Mouse (Mus musculus) heart, postnatal 25 days (tissue): Measurements from ENCODE around the gene Zfp422. TPM values are rescaled to one million over a fixed set of nuclear protein-coding genes. Genes with fewer than 3 reads are reported as not detected.
"Not testable (repeated sequence)": the region's sequence is repeated elsewhere in the genome, so short reads cannot be mapped to it uniquely, and the experiment has no call there.

Experiments
- DNase-seq: peaks from one replicate; pipeline ENCODE4 v3.0.0; 2022; ENCODE audit warnings: low spot score
- intact Hi-C: fragments of 180-260 bp; cut with DNase I; formaldehyde crosslinking; loops from one replicate; pipeline ENCODE4 v1.15.1; 2025
- microRNA-seq: library from miRNA; unstranded; fragments of <30 nt; microRNA quantifications from one replicate; pipeline ENCODE4 v1.2.0, GENCODE M21; 2022
- total RNA-seq, 2 experiments: library from RNA; stranded (reverse); gene quantifications; 2 replicates each; pipeline ENCODE4 v1.2.3; 2021

The Zfp422 gene
- total RNA-seq, 2 experiments from 2014 or later, result 19.0 to 20.8 TPM

- intact Hi-C loops, result no loop called here
- DNase-seq, result no peak
Measured at GRCm38 (mm10) chr6:116621318-116622023, 7.3 kb downstream of the Zfp422 start.

- intact Hi-C loops, result loop anchor here (5.0 kb wide), 2 partner anchors 34 to 79 kb away; partner anchors contain the start of gene Depp1
- no peak for DNase-seq
Measured at GRCm38 (mm10) chr6:116618073-116618472, 10.7 kb downstream of the Zfp422 start.

- no peak for DNase-seq
- intact Hi-C loops, result loop anchor here (5.0 kb wide), 2 partner anchors 37 to 82 kb away; partner anchors contain the start of gene Depp1
Measured at GRCm38 (mm10) chr6:116615719-116616118, 13.1 kb downstream of the Zfp422 start.

GRCm38 (mm10) chr6:116607230-116607629 is 21.6 kb downstream of the Zfp422 start:
- intact Hi-C loops, result no loop called here
- no peak for DNase-seq

GRCm38 (mm10) chr6:116600969-116601368 is 27.8 kb downstream of the Zfp422 start:
- intact Hi-C loops, DNase-seq: not testable (repeated sequence)

- intact Hi-C loops, result no loop called here
- DNase-seq, result no peak
Measured at GRCm38 (mm10) chr6:116584095-116584494, 44.7 kb downstream of the Zfp422 start, which contains the start of gene Olfr215. TSS of gene Olfr215 (minus strand) at chr6:116584195.

Small RNAs within 50 kb of the gene (microRNA-seq; reads per million reads assigned to microRNA genes)
- not detected for gene Mir7043

Other genes starting within 250 kb of the Zfp422 start
- 10 to 100 TPM in 1 of 2 experiments, 1 to 10 TPM in 1; 8.7 to 10.3 TPM for gene Alox5, start 167.8 kb downstream of the Zfp422 start, total RNA-seq
- not detected for gene Olfr211, start 139.9 kb downstream of the Zfp422 start, total RNA-seq
- not detected for gene Olfr212, start 122.5 kb downstream of the Zfp422 start, total RNA-seq
- gene Olfr213, start 90.5 kb downstream of the Zfp422 start, total RNA-seq, result not detected
- 1 to 10 TPM; 1.4 to 1.7 TPM for gene Gm5580, start 77.9 kb downstream of the Zfp422 start, total RNA-seq
- gene Olfr214, start 74.8 kb downstream of the Zfp422 start, total RNA-seq, result not detected
- gene Olfr215, start 44.8 kb downstream of the Zfp422 start, total RNA-seq, result not detected
- gene Depp1, start 21.6 kb upstream of the Zfp422 start, total RNA-seq, result 10 to 100 TPM; 45.7 to 58.1 TPM
- gene Rassf4, start 45.0 kb upstream of the Zfp422 start, total RNA-seq, result 1 to 10 TPM; 5.8 to 8.2 TPM
- under 1 TPM in 1 of 2 experiments, not detected in 1; 0.03 TPM for gene Tmem72, start 87.9 kb upstream of the Zfp422 start, total RNA-seq